Mouse (Mus musculus) neural tube, embryonic 14.5 days (tissue): ENCODE results near the gene Scn8a. TPM values are rescaled to one million over a fixed set of nuclear protein-coding genes. Genes with fewer than 3 reads are reported as not detected.
A peak's percentile ranks its signal among the peaks of the same experiment; 100 is the strongest.

Source experiments
- ATAC-seq: fragments of 200-750 bp; cut with Nextera tagmentation; 2 replicates; pipeline ENCODE4 v1.8.0; 2017; ENCODE audit warnings: low read depth, mild to moderate bottlenecking, moderate TSS enrichment, moderate library complexity
- H3K27ac ChIP-seq: fragments of 300-500 bp; sonication (generic); 2 replicates; pipeline ENCODE4 v1.5.1; 2014; ENCODE audit warnings: low read depth, mild to moderate bottlenecking, control low read depth, low read length, moderate library complexity, mixed read lengths
- H3K27me3 ChIP-seq: fragments of 300-500 bp; sonication (generic); 2 replicates; pipeline ENCODE4 v1.6.1; 2014; ENCODE audit warnings: low read length; ENCODE audit not compliant: control insufficient read depth, insufficient read depth
- H3K36me3 ChIP-seq: fragments of 300-500 bp; sonication (generic); 2 replicates; pipeline ENCODE4 v1.6.1; 2014; ENCODE audit warnings: low read length, mixed read lengths; ENCODE audit not compliant: control insufficient read depth, insufficient read depth
- H3K4me1 ChIP-seq: fragments of 300-500 bp; sonication (generic); 2 replicates; pipeline ENCODE4 v1.6.1; 2014; ENCODE audit warnings: low read length; ENCODE audit not compliant: control insufficient read depth, insufficient read depth
- H3K4me2 ChIP-seq: fragments of 300-500 bp; sonication (generic); 2 replicates; pipeline ENCODE4 v1.6.1; 2014; ENCODE audit warnings: mild to moderate bottlenecking, low read depth, low read length, control low read depth
- H3K4me3 ChIP-seq: fragments of 300-500 bp; sonication (generic); 2 replicates; pipeline ENCODE4 v1.5.1; 2014; ENCODE audit warnings: low read depth, low read length, control low read depth, mixed read lengths
- H3K9ac ChIP-seq: fragments of 300-500 bp; sonication (generic); replicated peaks from 2 replicates; pipeline ENCODE4 v1.6.1; 2014; ENCODE audit warnings: low read depth, mild to moderate bottlenecking, control low read depth, low read length, mixed read lengths
- H3K9me3 ChIP-seq: fragments of 300-500 bp; sonication (generic); 2 replicates; pipeline ENCODE4 v1.6.1; 2016; ENCODE audit warnings: low read length; ENCODE audit not compliant: control insufficient read depth
- WGBS: fragments of 180-500 bp; shearing (Covaris S2); extraction: QIAGEN DNeasy Blood & Tissue Kit; methylation state at CpG from one replicate; pipeline ENCODE4 v1.1.7; 2014; 5-methylcytosine and 5-hydroxymethylcytosine counted together
- polyA plus RNA-seq: library from polyadenylated mRNA; unstranded; fragments of >200 nt; fragmentation: Nextera tagmentation; extraction: Ambion mirVana; gene quantifications from 2 replicates; pipeline ENCODE4 v1.2.1, GENCODE M21; 2014

Gene Scn8a
- polyA plus RNA-seq, 1 experiment from 2014 or later: 35.2 TPM

DNA sequence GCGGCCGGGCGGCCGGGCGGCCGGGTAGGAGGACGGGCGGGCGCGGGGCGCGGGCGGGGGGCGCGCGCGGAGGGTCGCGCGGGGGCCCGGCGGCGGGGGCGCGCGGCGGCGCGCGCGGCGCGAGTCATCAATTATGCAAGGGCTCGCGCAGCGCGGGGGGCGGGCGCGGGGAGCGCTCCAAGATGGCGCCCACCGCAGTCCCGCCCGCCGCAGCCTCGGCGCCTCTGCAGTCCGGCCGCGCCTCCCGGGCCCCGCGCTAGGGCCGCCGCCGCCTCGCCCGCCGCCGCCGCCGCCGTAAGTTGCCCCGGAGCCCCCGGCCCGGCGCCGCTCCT, 1.1 kb downstream of the Scn8a start:
- ATAC-seq: peak; percentile 68
- whole genome bisulfite sequencing: 4% methylated on average over 9 of the region's 69 CpGs

DNA sequence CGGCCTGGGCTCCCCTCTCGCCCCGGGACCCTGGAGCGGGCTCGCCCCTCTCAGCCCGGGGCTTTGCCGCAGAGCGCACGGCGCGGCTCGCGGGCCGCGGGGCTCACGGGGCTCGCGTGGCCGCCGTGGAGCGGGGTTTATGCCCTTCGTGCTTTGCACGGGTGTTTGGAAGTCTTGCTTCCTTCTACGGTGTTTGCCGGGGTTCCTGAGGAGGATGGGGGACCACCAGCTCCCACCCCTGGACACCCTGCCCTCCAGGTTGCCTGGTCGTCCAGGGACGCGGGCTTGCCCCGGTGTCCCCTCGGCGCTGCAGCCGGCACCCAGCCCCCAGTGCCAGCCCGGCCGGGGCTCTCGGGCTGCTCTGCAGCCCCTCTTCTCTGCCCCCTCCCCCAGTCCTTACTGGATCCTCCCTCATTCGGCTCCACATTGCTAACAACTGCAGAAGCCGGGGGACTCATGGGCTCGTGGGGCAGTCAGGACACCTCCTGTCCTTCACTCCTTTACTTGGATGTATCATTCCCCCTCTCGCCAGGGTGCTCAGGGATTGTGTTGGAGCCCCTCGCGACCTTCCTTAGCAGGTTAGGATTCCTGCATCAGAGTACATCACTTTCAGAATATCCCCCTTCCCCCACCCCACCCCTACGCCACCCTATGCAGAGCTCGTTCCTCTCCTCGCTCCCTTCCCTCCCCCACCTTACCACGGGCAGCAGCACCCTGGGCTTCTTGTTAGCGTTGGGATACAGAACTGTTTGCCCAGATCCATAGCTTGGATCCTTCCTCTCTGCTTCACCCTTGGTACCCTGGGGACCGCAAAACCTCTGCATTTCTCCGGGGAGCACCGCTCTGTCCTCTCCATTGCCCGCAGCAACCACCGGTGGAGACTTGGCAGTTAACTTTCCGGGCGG, 1.7 kb downstream of the Scn8a start:
- peak overlapping the region; percentile 85 for H3K4me3 ChIP-seq
- H3K36me3 ChIP-seq: no peaks in the 10 kb centered on the region
- no peaks in the 10 kb centered on the region for H3K9me3 ChIP-seq
- ATAC-seq: peak; percentile 67
- peaks cover 9% of the 10 kb centered on the region for H3K4me1 ChIP-seq
- H3K9ac ChIP-seq: peak overlapping the region; percentile 87
- H3K4me2 ChIP-seq: peak overlapping the region; percentile 81
- H3K27ac ChIP-seq: peak overlapping the region; percentile 87
- H3K27me3 ChIP-seq: no peaks in the 10 kb centered on the region; the same call in 1 of the 2 replicates
- under 1% methylated on average over 51 of the region's 53 CpGs for WGBS

More for the DNA sequence above, 1.1 kb downstream of the Scn8a start:
- H3K4me1 ChIP-seq: peaks cover 9% of the 10 kb centered on the region
- peak overlapping the region; percentile 87 for H3K9ac ChIP-seq
- peak overlapping the region; percentile 81 for H3K4me2 ChIP-seq
- no peaks in the 10 kb centered on the region for H3K36me3 ChIP-seq
- peak overlapping the region; percentile 87 for H3K27ac ChIP-seq
- H3K4me3 ChIP-seq: peak overlapping the region; percentile 85
- H3K27me3 ChIP-seq: no peaks in the 10 kb centered on the region; the same call in 1 of the 2 replicates
- no peaks in the 10 kb centered on the region for H3K9me3 ChIP-seq

DNA sequence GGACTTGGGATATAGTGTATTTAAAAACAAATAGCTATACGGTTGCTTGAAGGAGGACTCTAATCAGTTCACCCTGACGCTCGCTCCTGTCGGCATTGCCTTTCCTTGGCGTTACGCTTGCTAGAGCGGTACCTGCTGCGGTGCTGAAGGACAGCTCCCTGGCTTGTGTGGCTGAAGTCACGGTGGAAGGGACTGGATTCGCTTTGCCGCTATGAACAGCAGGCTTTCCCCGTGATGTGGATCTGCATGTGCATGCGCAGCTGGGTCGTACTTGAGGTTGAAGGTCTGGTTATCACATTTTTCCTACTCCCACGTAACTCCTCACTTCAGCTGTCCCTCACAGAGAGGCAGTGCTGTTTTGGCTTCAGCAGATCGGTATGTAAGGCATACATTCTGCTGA, 3.5 kb downstream of the Scn8a start:
- Histone ChIP-seq H3K4me2 (peak overlapping the region; percentile 81), H3K4me1 (peaks cover 9% of the 10 kb centered on the region), H3K27me3 (no peaks in the 10 kb centered on the region; the same call in 1 of the 2 replicates), H3K9me3 (no peaks in the 10 kb centered on the region), H3K9ac (peak overlapping the region; percentile 25), H3K27ac (no peak overlapping the region), H3K4me3 (peak overlapping the region; percentile 85), H3K36me3 (no peaks in the 10 kb centered on the region)
- WGBS: 3% methylated on average over 16 of the region's 16 CpGs
- ATAC-seq: no peak

DNA sequence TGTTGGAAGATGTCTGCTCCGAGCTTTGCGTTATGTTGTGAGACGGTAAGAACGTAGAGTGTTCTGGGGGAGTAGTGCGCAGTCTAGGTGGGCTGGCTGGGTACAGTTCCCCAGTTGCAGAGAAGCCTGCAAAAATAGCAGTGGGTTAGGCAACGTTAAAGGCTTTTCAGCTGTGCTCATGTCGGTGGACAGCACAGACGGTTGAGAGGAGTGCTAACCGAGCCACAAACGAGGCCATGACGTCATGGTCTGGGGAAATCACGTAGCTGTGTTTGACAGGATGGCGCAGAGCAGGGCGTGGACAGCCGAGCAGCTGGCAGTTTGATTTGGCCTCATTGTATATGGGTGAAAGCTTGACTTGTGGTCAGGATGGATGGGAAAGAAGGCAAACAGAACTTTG, 9.4 kb downstream of the Scn8a start:
- ATAC-seq: no peak
- Histone ChIP-seq H3K9me3 (no peaks in the 10 kb centered on the region), H3K4me2 (no peak overlapping the region), H3K9ac (no peak overlapping the region), H3K4me1 (no peaks in the 10 kb centered on the region), H3K27me3 (no peaks in the 10 kb centered on the region), H3K4me3 (no peak overlapping the region), H3K27ac (no peak overlapping the region), H3K36me3 (no peaks in the 10 kb centered on the region)
- WGBS: 61% methylated on average over 15 of the region's 15 CpGs

DNA sequence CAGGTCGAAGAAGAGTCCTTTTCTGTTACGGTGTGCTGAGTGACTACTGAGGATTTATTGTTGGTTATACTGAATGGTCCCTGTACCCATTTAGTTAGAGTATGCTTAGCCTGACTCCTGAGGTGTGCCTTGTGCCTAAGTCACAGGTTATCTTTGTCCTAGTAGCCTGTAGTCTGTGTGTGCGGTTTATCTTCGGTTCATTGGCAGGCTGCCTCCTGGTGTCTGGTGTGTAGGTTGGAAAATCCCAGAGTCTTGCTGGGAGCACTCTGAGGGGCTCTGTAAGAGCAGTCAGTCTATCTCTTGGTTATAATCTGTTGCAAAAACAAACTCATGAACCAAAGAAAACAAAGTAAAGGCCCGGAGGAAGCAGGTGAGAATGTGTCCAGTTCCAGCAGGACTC, 11.7 kb downstream of the Scn8a start:
- no peaks in the 10 kb centered on the region for H3K4me1 ChIP-seq
- H3K27me3 ChIP-seq: no peaks in the 10 kb centered on the region
- no peaks in the 10 kb centered on the region for H3K36me3 ChIP-seq
- no peaks in the 10 kb centered on the region for H3K9me3 ChIP-seq
- H3K4me2 ChIP-seq: no peak overlapping the region
- no peak overlapping the region for H3K27ac ChIP-seq
- no peak overlapping the region for H3K4me3 ChIP-seq
- ATAC-seq: no peak
- H3K9ac ChIP-seq: no peak overlapping the region
- WGBS: 77% methylated on average over 5 of the region's 5 CpGs

DNA sequence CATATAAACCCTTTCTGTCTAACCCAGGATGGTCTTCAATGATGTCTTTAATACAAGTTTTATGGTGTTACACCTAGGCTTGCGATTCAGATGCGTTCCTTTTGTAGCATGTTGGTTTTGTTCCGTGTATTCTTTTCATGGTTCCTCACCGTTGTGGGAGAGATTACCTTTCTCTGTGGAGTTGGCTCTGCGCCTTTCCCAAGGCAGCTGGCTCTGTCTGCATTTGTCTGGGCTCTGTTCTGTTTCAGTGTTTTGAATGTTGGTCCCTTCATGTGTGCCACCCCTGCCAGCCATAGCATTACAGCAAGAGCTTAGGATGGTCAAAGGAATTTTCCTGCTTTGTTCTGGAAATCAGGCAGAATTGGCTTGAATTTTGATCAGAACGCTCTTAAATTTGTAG, 14.8 kb downstream of the Scn8a start:
- no peak overlapping the region for H3K9ac ChIP-seq
- H3K36me3 ChIP-seq: no peaks in the 10 kb centered on the region
- no peak overlapping the region for H3K4me3 ChIP-seq
- 87% methylated on average over 6 of the region's 6 CpGs for WGBS
- no peaks in the 10 kb centered on the region for H3K4me1 ChIP-seq
- ATAC-seq: no peak
- no peaks in the 10 kb centered on the region for H3K27me3 ChIP-seq
- no peak overlapping the region for H3K4me2 ChIP-seq
- no peaks in the 10 kb centered on the region for H3K9me3 ChIP-seq
- no peak overlapping the region for H3K27ac ChIP-seq

DNA sequence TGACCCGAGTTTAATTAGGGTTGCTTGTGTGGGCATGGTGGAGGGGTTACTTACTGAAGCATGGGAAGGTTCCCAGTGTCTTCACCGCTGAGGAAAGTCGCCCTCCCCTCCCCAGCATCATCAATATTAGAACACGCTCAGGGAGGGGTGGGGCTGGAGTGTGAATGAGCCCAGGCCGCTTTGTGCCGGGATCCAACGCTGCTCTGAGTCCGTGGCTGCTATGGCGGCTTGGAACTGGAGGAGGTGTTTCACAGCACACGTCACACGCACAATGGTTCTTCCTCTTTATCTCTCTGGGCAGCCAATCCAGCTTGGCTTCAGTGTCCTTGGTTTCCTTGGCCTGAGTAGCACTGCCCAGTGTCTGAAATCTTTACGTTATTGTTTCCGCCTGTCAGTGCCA, 22.3 kb downstream of the Scn8a start:
- Histone ChIP-seq H3K4me1 (0 out of 2 replicates have a peak, but pooled peaks cover 3% of the 10 kb centered on the region), H3K27me3 (no peaks in the 10 kb centered on the region), H3K9me3 (0 out of 2 replicates have a peak, but pooled peaks cover 4% of the 10 kb centered on the region), H3K4me2 (no peak overlapping the region), H3K9ac (no peak overlapping the region), H3K27ac (0 out of 2 replicates have a peak overlapping the region, but pooled peaks have one; percentile 34), H3K4me3 (no peak overlapping the region), H3K36me3 (no peaks in the 10 kb centered on the region)
- ATAC-seq: 0 out of 2 replicates have a peak, but pooled peaks have one; percentile 11
- WGBS: 57% methylated on average over 13 of the region's 13 CpGs

DNA sequence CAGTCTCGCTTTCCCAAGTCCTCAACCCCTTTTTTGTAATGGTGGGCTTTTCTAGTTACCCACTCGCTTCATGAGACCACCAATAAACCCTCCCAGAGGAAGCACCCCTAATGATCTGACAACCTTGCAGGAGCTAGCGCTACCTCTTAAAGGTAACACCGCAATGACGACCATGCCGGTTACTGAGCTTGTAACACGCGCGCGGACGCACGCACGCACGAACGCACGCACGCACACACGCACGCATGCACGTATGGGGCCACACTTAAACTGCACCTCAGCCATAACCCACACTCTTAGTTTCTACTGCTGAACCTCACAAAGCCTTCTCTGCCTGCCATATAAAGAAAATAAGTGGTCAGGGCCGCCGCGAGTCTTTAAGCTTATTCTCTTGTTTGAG, 26.8 kb downstream of the Scn8a start:
- H3K36me3 ChIP-seq: no peaks in the 10 kb centered on the region
- H3K4me2 ChIP-seq: no peak overlapping the region
- H3K4me1 ChIP-seq: 0 out of 2 replicates have a peak, but pooled peaks cover 3% of the 10 kb centered on the region
- no peak for ATAC-seq
- no peak overlapping the region for H3K27ac ChIP-seq
- no peak overlapping the region for H3K9ac ChIP-seq
- H3K4me3 ChIP-seq: no peak overlapping the region
- 99% methylated on average over 23 of the region's 23 CpGs for WGBS
- no peaks in the 10 kb centered on the region for H3K27me3 ChIP-seq
- H3K9me3 ChIP-seq: 0 out of 2 replicates have a peak, but pooled peaks cover 4% of the 10 kb centered on the region

DNA sequence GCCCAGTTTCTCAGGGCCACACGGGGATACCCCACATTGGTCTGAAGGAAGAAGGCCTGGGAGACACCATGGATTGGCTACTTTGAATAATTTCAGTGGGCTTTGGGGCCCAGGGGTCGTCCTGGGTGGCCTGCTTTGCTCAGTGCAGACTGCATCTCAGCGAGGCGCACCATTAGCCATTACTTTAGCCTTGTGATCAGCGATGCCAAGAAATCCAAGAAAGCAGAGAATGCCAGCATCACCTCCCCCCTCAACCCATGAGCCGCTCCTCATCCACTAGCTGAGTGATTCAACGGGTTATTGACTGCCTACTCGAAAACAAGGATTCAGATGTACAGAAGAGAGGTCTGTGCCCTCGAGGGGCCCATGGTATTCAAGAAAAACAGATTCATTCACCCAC, 34.2 kb downstream of the Scn8a start:
- Histone ChIP-seq H3K4me3 (no peak overlapping the region), H3K4me2 (no peak overlapping the region), H3K36me3 (no peaks in the 10 kb centered on the region), H3K4me1 (no peaks in the 10 kb centered on the region), H3K9me3 (no peaks in the 10 kb centered on the region), H3K27ac (no peak overlapping the region), H3K27me3 (no peaks in the 10 kb centered on the region), H3K9ac (no peak overlapping the region)
- ATAC-seq: no peak
- WGBS: 54% methylated on average over 9 of the region's 9 CpGs
